Mouse (Mus musculus) ovary, postnatal 10 days (tissue): ENCODE results near the gene Nmu.

Experiments
- DNase-seq: peaks from one replicate; pipeline ENCODE4 v3.0.0; 2022; ENCODE audit warnings: low spot score

Nmu gene

DNA sequence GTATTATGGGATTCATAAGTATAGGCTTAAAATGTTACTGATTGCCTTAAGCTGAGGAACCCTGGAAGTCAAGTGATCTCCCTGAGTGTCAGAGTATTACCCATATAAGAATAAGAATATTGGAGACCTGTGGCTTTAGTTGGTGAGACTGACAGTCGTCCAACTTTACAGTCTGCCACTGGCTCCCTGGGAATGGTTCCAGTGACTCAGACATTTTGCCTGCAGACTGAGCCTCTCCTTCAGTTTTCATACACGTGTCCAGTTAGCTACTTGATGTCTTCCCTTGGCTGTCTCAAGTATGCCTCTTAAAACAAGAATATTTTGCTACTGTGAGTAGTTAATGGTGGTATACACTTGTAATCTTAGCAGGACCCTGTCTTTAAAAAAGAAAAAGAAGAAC lies 55.4 kb downstream of the Nmu start:
- DNase-seq = no peak

DNA sequence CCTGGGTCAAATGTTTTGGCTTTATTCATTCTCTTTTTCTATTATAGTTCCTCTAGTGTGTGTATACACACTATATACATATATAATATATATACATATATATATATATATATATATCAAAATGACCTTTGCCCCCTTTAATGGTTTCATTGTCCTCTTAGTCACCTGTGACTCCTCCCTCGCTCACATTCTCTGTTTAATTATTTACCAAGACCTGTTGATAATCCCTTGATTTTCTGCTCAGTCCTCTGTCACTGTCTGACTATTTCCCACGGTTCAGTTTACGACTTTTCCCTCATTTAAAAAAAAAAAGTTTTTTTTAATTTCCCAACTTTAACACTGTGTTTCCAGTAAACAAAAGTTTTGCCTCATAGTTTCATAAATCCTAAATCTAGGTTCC lies 57.3 kb downstream of the Nmu start:
- no peak for DNase-seq

DNA sequence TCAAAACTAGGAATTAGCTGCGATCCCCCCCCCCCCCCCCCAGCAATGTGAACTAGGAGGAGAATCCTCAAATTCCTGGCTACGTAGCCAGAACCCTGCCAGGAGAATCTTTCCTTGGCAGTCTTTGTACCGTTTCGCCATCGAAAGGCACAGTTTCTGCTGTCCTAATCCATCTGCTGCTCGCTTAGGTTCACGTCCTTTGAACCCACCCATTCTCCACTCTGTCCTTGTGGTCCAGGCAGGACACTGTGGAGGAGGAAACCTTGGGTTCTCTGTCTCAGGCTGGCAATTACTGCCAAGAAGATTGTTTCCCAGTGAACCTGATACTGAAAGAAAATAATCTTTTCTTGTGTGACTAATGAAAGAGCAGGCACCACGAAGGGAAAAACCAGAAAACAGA lies 58.0 kb downstream of the Nmu start:
- no peak for DNase-seq

DNA sequence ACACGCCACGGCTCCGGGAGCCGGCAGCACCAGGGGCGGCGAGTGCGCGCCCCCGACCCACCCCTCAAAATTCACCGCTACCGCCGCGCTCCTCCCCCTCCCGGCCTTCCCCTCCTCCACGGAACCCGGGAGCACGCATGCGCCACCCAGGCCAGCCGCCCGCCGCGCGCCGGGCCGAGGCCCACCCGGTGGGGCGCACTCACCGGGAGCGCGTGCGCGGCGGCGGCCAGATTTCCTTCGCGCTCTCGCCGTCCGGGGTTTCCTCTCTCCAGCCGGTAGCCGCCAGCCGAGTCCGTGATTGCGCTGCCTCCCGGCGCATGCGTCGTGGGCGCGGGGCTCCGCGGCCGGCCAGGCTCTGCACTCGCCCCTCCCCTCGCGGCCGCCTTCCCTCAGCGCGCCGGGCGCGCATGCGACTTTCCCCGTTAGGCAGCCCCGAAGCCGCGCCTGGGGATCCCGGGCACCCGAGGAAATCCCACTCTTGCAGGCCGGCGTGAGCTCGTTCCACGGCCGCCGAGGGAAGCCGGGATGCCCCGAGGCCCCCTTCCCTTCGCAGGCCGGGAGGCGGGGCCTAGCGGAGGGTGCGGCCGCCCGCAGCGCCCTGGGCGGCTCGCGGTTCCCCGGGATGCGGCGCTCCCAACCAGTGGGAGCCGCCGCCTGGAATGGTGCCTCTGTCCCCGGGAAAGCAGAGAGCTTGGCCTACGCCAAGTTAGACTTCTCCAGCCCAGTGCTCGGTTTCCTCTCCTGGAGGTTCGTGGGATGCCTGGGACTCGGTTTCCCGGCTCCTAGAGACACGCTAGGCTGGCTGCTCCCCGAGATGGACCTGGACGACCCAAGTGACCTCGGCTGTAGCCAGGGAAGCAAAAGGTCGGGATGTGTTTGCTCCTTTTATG lies 58.9 kb downstream of the Nmu start, which contains the start of gene Clock:
Gene Clock, minus strand, starts transcription at position 341 of the 890 bp plus-strand sequence.
- DNase-seq = peak; percentile 79

DNA sequence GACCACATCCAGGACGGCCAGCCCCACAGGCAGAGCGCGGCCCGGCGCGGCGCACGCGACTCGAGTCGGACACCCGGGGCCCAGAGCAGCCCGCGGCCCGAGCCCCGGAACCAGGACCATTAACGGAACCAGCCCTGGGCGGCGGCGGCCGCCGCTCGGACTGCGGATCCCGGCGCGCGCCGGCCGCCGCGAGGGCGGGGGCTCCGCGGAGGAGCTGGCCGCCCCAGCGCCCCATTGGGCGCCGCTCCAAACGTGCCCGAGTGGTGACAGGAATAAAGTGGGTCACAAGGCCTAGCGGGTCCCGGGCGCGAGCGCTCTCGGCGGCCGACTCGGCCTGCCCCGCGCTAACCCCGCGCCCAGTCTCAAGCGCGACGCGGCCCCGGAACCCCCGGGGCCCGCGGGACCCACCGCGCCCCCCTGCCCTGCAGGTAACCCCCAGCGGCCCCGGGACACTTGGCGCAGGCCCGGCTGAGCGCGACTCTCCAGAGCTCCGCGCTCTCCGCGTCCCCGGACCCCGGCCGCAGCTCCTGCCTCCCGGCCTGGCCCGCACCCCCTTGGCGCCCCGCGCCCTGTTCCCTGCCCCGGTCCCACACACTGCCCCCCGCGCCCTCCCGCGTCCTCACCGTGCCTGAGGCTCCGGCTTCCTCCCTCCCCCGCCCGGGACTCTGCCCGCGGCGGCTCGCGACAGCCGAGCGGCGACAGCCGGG lies 59.7 kb downstream of the Nmu start:
- DNase-seq = peak; percentile 48

DNA sequence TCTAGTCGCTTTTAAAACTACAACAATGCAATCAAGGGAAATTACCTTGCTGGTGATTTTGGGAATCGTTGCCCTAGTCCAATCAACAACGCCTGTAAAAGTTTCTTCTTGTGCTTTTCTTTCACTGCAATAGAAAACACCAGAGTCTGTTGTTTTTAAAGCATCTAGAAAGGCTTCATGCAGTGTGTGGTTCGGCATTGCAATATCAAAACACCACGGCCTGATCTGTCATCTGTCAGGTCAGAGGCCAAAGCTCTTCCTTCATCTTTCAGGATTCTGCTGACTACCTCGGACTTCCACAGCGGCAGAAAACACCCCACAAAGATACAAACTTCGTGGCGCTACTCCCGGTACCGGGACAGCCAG lies 60.2 kb downstream of the Nmu start:
- DNase-seq = no peak

DNA sequence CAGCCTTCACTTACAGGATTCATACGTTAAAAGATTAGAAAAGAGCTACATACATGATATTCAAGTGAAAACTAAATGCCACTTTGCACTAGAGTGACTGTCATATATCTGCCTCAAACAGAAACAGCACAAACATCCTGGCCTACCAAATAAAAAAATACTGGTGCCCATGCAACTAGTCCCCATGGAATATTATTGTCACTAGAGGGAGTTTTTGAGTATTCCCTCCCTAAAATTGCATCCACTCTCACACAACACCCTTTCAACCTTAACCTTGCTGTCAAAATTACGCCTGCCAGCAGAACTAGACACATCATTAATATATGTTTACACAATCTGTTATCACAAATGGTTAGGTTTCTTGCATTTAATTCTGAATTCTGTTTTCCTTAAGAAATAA lies 61.6 kb downstream of the Nmu start:
- DNase-seq = no peak

DNA sequence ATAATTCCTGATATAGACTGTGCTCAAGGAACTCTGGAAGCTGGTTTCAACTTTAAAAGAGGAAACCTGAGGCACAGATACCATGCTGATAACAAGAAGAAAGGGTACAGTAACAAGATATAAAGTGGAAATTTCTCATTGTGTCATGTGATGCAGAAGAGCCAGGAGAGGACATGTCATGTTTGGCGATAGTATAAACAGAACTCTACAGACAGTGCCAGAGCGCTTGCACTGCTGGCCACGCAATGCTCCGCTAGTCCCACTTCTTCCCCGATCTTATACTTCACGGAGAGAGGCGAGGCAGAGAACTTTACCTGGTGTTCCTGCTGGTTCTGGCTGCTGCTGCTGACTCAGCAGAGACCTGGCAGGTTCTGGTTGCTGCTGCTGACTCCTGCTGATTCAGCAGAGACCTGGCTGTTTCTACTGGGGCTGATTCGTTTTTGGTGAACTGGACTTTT lies 74.3 kb downstream of the Nmu start:
- DNase-seq = no peak

DNA sequence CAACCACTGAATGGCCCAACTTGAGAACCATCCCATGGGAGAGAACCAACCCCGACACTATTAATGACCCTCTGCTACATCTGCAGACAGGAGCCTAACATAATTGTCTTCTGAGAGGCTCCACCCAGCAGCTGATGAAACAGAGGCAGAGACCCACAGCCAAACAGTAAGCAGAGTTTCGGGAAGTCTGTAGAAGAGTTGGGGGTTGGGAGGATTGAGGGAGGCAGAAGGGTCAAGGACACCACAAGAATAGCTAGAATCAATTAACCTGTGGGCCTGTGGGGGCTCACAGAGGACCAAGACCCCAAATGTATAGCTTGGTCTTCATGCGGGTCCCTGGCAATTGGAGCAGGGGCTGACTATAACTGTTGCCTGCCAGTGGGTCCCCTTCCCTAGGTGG lies 75.3 kb downstream of the Nmu start:
- DNase-seq = no peak

DNA sequence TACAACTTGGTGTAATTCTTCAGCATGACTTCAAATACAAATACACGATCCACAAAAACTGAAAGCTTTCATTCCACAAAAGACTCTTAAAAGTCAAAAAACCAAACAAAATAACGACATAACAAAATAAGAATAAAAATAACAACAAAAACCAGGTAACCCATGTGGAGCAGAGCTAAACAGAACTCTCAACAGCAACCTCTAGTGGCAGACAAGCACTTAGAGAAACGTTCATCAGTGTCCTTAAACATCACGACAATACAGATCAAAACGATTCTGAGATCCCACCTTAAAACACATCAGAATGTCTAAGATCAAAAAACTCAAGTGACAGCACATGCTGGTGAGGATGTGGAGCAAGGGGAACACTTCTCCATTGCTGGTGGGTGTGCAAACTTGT lies 76.5 kb downstream of the Nmu start:
- no peak for DNase-seq

DNA sequence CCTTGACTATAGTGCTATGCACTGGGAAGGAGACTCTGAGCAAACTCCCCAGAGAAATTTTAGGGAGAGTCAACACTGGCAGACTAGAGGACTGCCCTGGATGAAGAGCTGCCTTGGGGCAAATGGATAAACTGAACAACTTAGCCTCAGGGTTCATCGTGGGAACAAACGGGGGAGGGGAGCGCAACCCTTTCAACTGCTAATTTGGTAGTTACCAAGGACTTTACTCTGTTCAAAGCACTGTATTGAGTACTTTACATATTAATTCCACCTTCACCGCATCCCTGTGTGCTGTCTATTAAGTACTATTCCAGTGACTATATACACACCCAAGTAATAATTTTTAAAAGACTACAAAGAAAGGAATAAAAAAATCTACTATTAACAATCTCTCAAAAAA lies 77.9 kb downstream of the Nmu start:
- DNase-seq = no peak

DNA sequence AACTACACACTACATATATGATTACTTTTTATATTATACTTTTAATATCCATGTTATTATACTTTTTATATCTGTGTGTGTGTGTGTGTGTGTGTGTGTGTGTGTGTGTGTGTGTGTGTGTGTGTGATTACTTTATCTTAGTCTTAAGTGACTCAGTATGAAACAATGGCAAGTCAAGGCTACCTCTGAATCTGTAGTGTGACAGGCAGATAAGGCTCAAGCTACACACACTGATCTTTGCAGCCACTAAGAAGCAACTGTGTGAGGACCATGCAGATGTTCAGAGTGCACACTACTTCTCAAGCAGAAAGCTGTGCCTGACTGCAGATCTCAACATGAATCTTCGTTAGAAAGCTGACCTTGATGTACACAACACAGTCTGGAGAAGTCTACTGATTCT lies 79.7 kb downstream of the Nmu start:
- DNase-seq = no peak
